Mouse (Mus musculus): ENCODE results near the gene Setd4. TPM values are rescaled to one million over a fixed set of nuclear protein-coding genes. Genes with fewer than 3 reads are reported as not detected.

The Setd4 gene
- total RNA-seq, 2 experiments from 2014 or later = 1.9 to 6.7 TPM

GRCm38 (mm10) chr16:93547122-93547521 is 56.7 kb downstream of the Setd4 start:
- ATAC-seq (ENCODE audit: poor library complexity, severe bottlenecking) = peak; percentile 61

- ATAC-seq (ENCODE audit: poor library complexity, severe bottlenecking) = no peak
Measured at GRCm38 (mm10) chr16:93546354-93546965, 57.4 kb downstream of the Setd4 start.

- no peak for ATAC-seq (ENCODE audit: poor library complexity, severe bottlenecking)
Measured at GRCm38 (mm10) chr16:93544931-93545330, 58.9 kb downstream of the Setd4 start.

- peak; percentile 82 for ATAC-seq (ENCODE audit: poor library complexity, severe bottlenecking)
Measured at GRCm38 (mm10) chr16:93543704-93544103, 60.2 kb downstream of the Setd4 start.

- no peak for ATAC-seq (ENCODE audit: poor library complexity, severe bottlenecking)
Measured at GRCm38 (mm10) chr16:93539891-93540290, 64.0 kb downstream of the Setd4 start.

- ATAC-seq (ENCODE audit: poor library complexity, severe bottlenecking) = no peak
Measured at GRCm38 (mm10) chr16:93535151-93535853, 68.6 kb downstream of the Setd4 start.

Other genes with a start within 250 kb of the Setd4 start
- gene Cbr1, start 1.8 kb upstream of the Setd4 start, total RNA-seq (2015) = 3.2 and 4.8 TPM in 2 replicates
- 4.8 and 6.6 TPM in 2 replicates for gene Cbr1, start 1.8 kb upstream of the Setd4 start, total RNA-seq (2017)
- gene Gm5678, start 24.0 kb upstream of the Setd4 start, total RNA-seq (2015) = not detected in 2 replicates
- not detected in 2 replicates for gene Gm5678, start 24.0 kb upstream of the Setd4 start, total RNA-seq (2017)
- 0.83 and 1.8 TPM in 2 replicates for gene Cbr3, start 79.2 kb upstream of the Setd4 start, total RNA-seq (2015)
- 0.73 and 1.3 TPM in 2 replicates for gene Cbr3, start 79.2 kb upstream of the Setd4 start, total RNA-seq (2017)
- gene Dop1b, start 107.8 kb upstream of the Setd4 start, total RNA-seq (2015) = 20.3 and 38.8 TPM in 2 replicates
- 10.5 and 15.2 TPM in 2 replicates for gene Dop1b, start 107.8 kb upstream of the Setd4 start, total RNA-seq (2017)
- gene Morc3, start 228.1 kb upstream of the Setd4 start, total RNA-seq (2015) = 123 and 137 TPM in 2 replicates
- gene Morc3, start 228.1 kb upstream of the Setd4 start, total RNA-seq (2017) = 216 and 248 TPM in 2 replicates